In the genomic region with DNA sequence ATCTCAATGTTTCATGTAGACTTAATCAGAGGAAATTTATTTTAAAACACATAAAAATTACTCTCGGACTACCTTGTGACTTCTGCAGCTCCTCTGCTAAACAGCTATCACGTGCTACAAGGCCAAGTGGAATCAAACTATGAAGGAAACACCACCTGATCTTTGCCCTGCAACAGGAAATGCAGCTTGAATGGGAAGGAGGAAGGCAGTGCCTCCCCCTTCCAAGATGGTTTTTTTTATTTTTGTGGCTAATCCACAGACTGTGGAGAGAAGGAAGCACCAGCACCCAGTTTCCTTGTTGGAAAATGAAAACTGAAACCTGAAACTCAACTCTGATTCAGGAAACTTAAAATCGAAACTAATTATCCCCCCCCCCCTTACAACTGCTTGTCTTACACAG, we compare ENCODE assay signal across 12 mouse cellular contexts. TPM values are rescaled to one million over a fixed set of nuclear protein-coding genes. Genes with fewer than 3 reads are reported as not detected.
DNase-seq lines count a peak whose midpoint lies in the region; ATAC-seq lines count a peak whose summit lies in the region.
"Had no signal": no experiment of that assay in that cellular context is flagged by ENCODE, and none has a peak within 500 bp of the region (broad histone marks: within the 10 kb centered on the region; RNA-seq: fewer than 3 reads in every experiment).

No protein-coding gene starts in this region.

- no peak for ATAC-seq in intestine, embryonic 16.5 days
- ATAC-seq in liver, embryonic 12.5 days, result no peak
- no peak for ATAC-seq in forebrain, embryonic 14.5 days

- WGBS in intestine, embryonic 16.5 days, result 50% methylated on average over 3 of the region's 3 CpGs
- WGBS in liver, embryonic 12.5 days (ENCODE audit: insufficient replicate concordance), result 55% methylated on average over 3 of the region's 3 CpGs
- 83% methylated on average over 3 of the region's 3 CpGs for WGBS in forebrain, embryonic 14.5 days

- peak overlapping the region; percentile 63 for H3K27ac ChIP-seq in intestine, embryonic 16.5 days (ENCODE audit: low read length)
- no peak overlapping the region for H3K27ac ChIP-seq in liver, embryonic 12.5 days
- no peak overlapping the region for H3K27ac ChIP-seq in forebrain, embryonic 14.5 days (ENCODE audit: low read depth, low read length)

- H3K36me3 ChIP-seq in intestine, embryonic 16.5 days (ENCODE audit: control insufficient read depth, insufficient read depth, low read length), result peaks cover 18% of the 10 kb centered on the region
- H3K36me3 ChIP-seq in liver, embryonic 12.5 days, result peaks cover 66% of the 10 kb centered on the region
- H3K36me3 ChIP-seq in forebrain, embryonic 14.5 days (ENCODE audit: control insufficient read depth, insufficient read depth, low read length), result peaks cover 53% of the 10 kb centered on the region

- no peak overlapping the region for H3K9ac ChIP-seq in intestine, embryonic 16.5 days (ENCODE audit: low read depth, low read length)
- 0 out of 2 replicates have a peak overlapping the region, but pooled peaks have one; percentile 3 for H3K9ac ChIP-seq in liver, embryonic 12.5 days
- no peak overlapping the region for H3K9ac ChIP-seq in forebrain, embryonic 14.5 days (ENCODE audit: low read length)
- H3K9ac ChIP-seq: heart, embryonic 12.5 days had no signal

- peaks cover 31% of the 10 kb centered on the region for H3K4me1 ChIP-seq in intestine, embryonic 16.5 days (ENCODE audit: control insufficient read depth, insufficient read depth, low read length)
- peaks cover 67% of the 10 kb centered on the region for H3K4me1 ChIP-seq in liver, embryonic 12.5 days
- H3K4me1 ChIP-seq in forebrain, embryonic 14.5 days (ENCODE audit: control insufficient read depth, insufficient read depth, low read length), result peaks cover 12% of the 10 kb centered on the region; the same call in 1 of the 2 replicates

- no peaks in the 10 kb centered on the region for H3K9me3 ChIP-seq in intestine, embryonic 16.5 days (ENCODE audit: control insufficient read depth, low read length)
- no peaks in the 10 kb centered on the region for H3K9me3 ChIP-seq in liver, embryonic 12.5 days (replicated peaks)
- no peaks in the 10 kb centered on the region for H3K9me3 ChIP-seq in forebrain, embryonic 14.5 days (replicated peaks; ENCODE audit: control insufficient read depth, low read length)
- H3K9me3 ChIP-seq: G1E; heart, embryonic 12.5 days had no signal

- H3K4me3 ChIP-seq in intestine, embryonic 16.5 days (ENCODE audit: low read length), result no peak overlapping the region
- H3K4me3 ChIP-seq in liver, embryonic 12.5 days, result no peak overlapping the region
- H3K4me3 ChIP-seq in forebrain, embryonic 14.5 days (ENCODE audit: low read depth, low read length), result no peak overlapping the region
- H3K4me3 ChIP-seq: heart, embryonic 12.5 days had no signal

- 0 out of 2 replicates have a peak overlapping the region, but pooled peaks have one; percentile 4 for H3K4me2 ChIP-seq in intestine, embryonic 16.5 days (ENCODE audit: low read depth, low read length)
- H3K4me2 ChIP-seq in liver, embryonic 12.5 days, result no peak overlapping the region
- no peak overlapping the region for H3K4me2 ChIP-seq in forebrain, embryonic 14.5 days (ENCODE audit: low read length)
- H3K4me2 ChIP-seq: heart, embryonic 12.5 days had no signal

- DNase-seq in kidney, adult 11 months, result peak; percentile 71
- no peak for DNase-seq in kidney, adult 18-20 months
- DNase-seq in ES-CJ7 (ENCODE audit: low read depth, low spot score), result peak; percentile 48
- no peak for DNase-seq in right cerebral cortex, postnatal 10 days (ENCODE audit: low spot score in 2 of 2)
- DNase-seq in forebrain, embryonic 14.5 days (ENCODE audit: low spot score), result no peak
- no peak for DNase-seq in cerebellum, adult 11 months
- DNase-seq: adrenal gland, postnatal 14 days; cerebellum, adult 8-10 months had no signal

- H3K27me3 ChIP-seq in intestine, embryonic 16.5 days (replicated peaks; ENCODE audit: control insufficient read depth, insufficient read depth, low read length), result no peaks in the 10 kb centered on the region
- no peaks in the 10 kb centered on the region for H3K27me3 ChIP-seq in liver, embryonic 12.5 days (replicated peaks)
- no peaks in the 10 kb centered on the region for H3K27me3 ChIP-seq in forebrain, embryonic 14.5 days (replicated peaks; ENCODE audit: control insufficient read depth, insufficient read depth, low read length)
- H3K27me3 ChIP-seq: heart, embryonic 12.5 days had no signal

RNA-seq across cellular contexts. Expression of a gene that starts 4.6 kb away (rescaled TPM):
- 6.5 and 9.8 TPM in 2 replicates for polyA plus RNA-seq in intestine, embryonic 16.5 days (2015; fragmentation: Nextera tagmentation; extraction: Ambion mirVana)
- 13.7 and 13.8 TPM in 2 replicates for polyA plus RNA-seq in liver, embryonic 12.5 days (2016; fragmentation: Nextera tagmentation; extraction: Ambion mirVana)
- polyA plus RNA-seq in forebrain, embryonic 14.5 days (2014; fragmentation: Nextera tagmentation; extraction: Ambion mirVana), result 4.9 and 5.9 TPM in 2 replicates

RNA-seq across cellular contexts. Expression of a gene that starts 43.2 kb away (rescaled TPM):
- polyA plus RNA-seq in intestine, embryonic 16.5 days (2015; fragmentation: Nextera tagmentation; extraction: Ambion mirVana), result 40.9 and 45.7 TPM in 2 replicates
- 78.8 and 79.3 TPM in 2 replicates for polyA plus RNA-seq in liver, embryonic 12.5 days (2016; fragmentation: Nextera tagmentation; extraction: Ambion mirVana)
- polyA plus RNA-seq in forebrain, embryonic 14.5 days (2014; fragmentation: Nextera tagmentation; extraction: Ambion mirVana), result 23.2 and 27.8 TPM in 2 replicates

Comparison
In these comparisons a context has a peak if more than half of its experiments do, and no peak if none do; other contexts are left out.
1. DNase-seq: peak in kidney, adult 11 months (single experiment) and ES-CJ7 (single experiment); none in kidney, adult 18-20 months (single experiment), right cerebral cortex, postnatal 10 days (0 of 2), forebrain, embryonic 14.5 days (single experiment) and cerebellum, adult 11 months (single experiment).